Mouse (Mus musculus) gastrocnemius, adult 8-10 months (tissue): ENCODE data around the gene Dtx4. TPM values are rescaled to one million over a fixed set of nuclear protein-coding genes. Genes with fewer than 3 reads are reported as not detected.

ENCODE experiments used
- DNase-seq, 2 experiments: peaks; one replicate each; pipeline ENCODE4 v3.0.0; 2022; ENCODE audit warnings: low spot score in 2 of 2
- total RNA-seq, 4 experiments: library from RNA; stranded (reverse); gene quantifications; 2 replicates each; pipeline ENCODE4 v1.2.4; 2022

The Dtx4 gene
- total RNA-seq, 4 experiments from 2014 or later = 2.1 to 2.6 (median 2.4) TPM

DNA sequence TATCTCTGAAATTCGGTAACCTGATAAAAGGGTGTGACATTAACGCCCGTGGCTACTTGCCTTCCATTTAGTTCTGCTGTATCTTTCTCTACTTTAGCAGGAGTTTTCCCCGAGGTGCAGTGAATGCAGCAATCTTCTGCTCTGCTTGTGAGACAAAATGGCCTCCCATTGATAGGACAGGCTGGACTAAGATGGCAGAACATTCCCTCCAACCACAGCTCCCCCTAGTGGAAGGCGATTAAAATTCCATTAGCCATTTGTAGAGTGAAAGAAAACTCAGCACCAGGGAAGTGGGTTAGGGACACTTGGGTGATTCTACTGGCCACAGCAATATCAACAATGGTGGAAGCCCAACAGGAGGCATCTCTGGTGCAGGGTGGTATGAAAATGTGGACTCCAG, 33.8 kb downstream of the Dtx4 start:
- no peak for DNase-seq

DNA sequence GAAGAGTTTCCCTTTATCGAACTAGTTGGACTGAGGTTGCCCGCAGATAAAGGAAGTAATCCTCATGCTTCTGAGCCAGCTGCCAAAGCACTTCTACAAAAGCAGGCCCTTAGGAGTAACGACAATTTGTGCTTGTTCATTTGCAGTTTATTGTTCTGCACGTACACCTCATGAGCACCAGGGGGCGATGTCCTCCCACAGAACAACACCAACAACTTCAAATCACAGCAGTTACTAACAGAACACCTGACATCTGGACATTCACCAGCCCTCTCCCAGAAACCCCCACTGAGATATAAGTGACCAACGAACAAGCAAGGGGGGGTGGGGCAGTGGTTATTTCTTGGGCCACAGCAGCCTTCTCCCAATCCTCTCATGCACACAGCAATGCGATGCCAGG, 35.0 kb downstream of the Dtx4 start:
- DNase-seq = peak; percentile 36 to 45

DNA sequence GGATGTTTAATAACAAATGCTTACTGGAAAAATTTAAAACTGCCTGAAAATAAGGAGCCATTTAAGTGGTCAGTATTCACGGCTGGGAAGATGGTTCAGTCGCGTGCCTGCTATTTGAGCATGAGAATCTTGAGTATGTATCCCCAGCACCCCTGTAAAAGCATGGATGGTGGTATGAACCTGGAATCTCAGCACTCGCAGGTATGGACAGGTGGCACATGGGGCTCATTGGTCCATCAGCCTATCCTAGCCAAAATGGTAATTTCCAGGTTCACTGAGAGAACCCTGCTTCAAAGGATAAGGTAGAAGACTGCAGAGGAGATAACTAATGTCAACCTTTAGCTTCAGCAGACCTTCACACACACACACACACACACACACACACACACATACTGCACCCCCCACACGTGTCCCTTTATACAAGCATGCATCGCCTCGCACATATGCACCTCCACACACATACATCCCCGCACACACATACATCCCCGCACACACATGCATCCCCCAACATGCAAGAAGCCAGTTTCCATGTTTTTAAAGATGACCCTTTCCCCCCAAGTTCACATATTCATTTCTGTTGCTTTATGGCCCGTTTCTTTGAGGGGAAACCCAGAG, 35.6 kb downstream of the Dtx4 start:
- DNase-seq = no peak

DNA sequence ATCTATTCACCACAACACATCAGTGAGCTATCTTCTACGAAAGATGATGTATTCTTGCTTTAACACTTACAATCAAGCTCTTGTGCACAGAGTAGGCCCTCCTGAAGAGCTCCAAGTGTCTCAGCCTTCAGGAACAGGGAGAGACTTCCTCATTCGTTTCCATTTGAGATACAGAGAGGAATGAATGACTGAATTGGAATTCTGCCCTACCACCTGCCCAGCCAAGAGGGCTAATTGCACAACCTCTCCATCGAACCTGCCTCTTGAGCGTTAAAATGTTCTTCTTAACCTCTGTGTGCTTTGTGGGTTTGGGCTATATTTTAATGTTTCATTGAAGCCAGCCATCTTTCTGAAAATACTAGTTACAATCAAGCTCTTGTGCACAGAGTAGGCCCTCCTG, 36.6 kb downstream of the Dtx4 start:
- DNase-seq = no peak

DNA sequence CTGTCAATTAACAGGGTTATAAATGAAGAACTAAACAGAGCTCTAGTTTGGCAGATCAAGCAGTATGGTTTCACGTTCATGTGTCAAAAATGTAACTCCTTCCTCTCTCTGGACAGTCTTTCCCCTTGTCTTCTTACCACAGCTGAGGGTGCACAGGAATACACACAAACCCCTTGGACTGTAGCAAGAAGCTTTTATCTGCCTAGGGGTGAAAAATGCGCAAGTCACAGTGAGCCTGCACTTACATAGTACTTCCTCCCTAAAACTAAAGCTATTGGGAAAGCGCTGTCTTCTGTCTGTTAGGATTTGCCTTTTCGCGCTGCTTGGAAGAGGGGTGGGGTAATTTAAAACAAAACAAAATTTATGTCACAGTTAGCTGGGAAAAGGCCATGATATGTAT, 37.1 kb downstream of the Dtx4 start:
- no peak for DNase-seq

DNA sequence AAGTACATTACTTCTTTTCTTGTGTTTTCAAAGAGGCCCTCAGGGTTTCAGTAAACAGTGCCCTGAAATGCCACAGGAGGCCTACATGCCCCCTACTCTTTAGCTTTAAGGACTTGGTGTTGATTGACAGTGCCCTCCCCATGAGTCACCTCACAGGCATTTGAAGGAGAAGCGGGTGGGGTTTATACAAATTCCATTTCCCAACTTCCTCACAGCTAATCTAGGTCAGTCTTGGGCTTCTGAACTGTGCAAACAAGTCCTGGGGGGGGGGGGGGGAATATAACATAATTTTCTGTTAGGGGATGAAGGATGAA, 37.6 kb downstream of the Dtx4 start:
- no peak for DNase-seq

DNA sequence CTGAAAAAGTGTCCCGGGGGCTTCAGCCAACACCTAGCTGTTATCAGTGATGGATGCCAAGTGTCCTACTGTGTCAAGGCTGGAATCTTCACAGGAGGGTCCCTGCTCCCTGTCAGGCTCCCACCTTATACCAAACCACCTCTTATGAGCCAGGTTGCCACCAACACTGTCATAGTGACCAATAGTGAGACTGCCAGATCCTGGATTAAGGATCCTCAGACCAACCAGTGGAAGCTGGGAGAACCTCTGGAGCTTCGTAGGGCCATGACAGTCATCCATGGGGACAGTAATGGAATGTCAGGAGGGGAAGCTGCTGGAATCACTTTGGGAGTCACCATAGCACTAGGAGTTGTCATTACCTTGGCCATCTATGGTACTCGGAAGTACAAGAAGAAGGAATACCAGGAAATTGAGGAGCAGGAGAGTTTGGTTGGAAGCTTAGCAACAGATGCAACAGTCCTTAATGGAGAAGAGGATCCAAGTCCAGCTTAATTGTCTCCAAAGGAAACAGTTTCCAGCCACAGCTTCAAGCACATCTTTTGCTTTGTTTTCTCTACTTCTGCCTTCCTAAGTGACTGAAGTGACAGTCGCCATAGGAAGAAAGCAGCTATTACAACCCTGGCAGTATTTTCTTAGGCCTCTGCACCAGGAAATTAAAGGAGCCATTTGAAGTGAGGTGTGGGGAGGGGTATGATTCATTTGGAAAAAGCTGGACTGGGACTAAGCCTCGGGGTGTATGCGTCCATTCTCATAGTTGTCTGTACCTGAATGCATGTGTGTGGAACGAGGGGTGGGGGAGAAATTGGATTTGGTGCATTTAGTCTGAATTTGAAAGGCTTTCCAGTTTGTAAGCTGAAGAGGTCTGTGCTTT, 38.2 kb downstream of the Dtx4 start:
- DNase-seq = no peak

DNA sequence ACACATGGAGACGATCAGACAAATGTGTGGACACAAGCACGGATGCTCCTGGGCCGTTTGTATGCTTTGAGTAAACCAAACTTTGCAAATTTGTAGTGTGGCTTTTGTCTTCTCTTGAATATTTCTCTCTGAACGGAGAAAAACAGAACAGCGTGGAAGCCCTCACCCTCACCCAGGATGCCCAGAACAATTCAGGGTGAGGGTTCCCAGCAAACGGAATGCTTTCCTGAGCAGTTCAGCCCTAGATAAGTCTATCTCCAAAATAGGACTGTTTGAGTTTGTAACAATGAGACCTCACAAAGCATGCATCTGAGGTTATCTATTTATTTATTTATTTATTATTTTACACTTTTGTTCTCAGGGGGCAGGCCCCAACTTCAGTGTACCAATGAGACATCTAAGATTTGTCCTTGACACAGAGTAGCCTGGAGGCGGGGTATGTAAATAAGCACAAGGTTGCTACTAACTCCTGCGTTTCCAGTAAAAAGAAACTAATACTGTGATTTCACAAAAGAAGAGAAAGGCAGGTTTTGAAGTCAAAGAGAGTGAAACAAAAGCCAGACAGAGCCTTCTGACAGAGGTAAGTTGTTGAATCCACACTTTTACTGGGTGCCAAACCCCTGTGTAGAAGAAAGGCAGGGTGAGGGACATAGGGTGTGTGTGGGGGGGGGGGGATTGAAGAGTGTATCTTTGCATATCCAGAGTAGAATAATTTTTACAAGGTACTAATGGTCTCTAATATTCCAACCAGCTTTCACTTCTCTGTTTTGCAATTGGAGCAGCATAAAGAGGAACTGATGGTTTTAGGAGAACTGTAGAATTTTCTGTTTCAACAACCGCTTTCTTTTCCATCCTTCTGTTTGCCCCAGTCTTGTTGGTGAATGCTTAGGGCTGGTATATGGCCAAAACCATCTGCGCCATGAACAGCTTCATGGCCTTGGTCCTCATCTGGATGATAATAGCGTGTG, 40.7 kb downstream of the Dtx4 start, which contains the start of gene Mpeg1:
Gene Mpeg1, plus strand, starts transcription at position 498 of the 968 bp plus-strand sequence.
- DNase-seq = no peak

DNA sequence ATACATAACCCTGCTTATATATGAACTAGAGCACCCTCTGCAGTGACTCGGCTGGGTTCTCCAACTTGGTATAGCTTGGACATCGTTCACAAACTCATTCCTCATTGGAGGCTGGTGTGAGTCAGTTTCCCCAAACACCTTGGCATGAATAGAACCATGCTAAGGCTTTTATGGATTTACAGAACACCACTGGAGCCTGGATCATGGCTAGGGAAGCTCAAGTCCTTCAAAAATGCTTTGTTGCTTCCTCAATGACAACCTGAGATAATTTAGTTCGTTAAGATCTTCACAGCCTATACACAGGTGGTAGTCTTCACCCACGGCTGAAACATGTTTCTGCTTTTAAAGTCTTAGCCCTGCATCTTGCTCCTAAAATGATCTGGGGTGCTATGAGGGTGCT, 41.7 kb downstream of the Dtx4 start:
- DNase-seq = no peak

DNA sequence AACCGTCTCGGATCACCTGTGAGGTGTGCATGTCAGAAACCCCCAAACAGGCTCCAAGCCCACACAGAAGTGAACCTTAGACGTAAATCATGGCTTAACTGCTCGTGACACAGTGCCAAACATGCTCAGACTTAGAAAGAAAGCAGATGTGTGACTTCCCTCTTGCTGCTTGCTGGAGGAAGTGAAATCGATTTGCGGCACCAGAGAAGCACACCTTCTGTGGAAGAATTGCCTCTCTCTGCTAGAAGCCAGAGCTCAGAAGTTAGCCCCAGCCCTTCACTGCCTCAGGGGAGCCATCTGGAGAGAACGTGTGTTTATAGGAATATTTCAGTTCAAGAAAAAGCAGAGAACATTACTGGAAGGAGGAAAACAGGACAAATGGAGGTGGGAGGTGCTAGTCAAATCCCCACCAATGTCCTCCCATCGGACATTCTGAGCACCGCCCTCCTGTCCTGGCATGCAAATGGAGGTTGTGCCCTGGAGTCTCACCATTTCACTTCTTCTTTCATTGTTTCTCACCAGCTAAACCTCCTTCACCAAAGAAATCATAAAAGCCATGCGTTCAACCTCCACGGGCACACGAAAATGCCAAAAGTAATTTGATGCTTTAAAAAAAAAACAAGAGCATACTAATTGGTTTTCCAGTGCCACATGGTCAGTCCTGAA, 43.7 kb downstream of the Dtx4 start:
- DNase-seq = no peak

DNA sequence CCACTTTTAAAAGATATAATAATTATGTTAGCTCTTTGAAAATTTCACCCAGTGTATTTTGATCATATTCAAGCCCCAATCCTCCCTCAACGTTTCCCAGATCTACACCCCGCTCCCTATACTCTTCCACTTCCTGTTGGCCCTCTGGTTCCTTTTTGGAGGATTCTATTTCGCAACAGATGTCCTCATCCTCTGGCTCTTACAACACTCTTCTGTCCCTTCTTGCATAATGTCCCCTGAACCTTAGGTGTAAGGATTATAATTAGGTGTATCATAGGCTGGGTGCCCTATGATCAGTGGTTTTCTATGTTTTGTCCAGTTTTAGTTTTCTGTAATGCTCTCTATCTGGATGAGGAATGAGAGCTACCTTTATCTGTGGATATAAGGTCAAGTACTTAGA, 56.2 kb downstream of the Dtx4 start:
- no peak for DNase-seq

DNA sequence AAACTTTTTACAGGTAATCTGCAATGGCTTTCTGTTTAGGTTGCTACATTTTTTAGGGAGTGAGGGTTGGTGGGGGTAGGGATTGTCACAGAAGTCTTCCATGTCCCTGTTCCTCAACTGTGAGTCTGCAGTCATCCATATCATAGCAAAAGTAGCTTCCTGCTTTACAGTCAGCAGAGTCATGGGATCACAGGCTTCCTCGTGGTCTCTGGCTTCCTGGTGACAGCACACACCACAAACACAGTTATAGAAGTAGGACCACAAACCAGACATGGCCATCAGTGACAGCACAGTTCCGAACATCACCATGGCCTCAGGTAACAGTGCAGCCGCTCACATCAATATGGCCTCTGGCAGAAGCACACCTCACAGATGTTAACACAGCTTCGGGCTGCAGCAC, 58.7 kb downstream of the Dtx4 start:
- no peak for DNase-seq

DNA sequence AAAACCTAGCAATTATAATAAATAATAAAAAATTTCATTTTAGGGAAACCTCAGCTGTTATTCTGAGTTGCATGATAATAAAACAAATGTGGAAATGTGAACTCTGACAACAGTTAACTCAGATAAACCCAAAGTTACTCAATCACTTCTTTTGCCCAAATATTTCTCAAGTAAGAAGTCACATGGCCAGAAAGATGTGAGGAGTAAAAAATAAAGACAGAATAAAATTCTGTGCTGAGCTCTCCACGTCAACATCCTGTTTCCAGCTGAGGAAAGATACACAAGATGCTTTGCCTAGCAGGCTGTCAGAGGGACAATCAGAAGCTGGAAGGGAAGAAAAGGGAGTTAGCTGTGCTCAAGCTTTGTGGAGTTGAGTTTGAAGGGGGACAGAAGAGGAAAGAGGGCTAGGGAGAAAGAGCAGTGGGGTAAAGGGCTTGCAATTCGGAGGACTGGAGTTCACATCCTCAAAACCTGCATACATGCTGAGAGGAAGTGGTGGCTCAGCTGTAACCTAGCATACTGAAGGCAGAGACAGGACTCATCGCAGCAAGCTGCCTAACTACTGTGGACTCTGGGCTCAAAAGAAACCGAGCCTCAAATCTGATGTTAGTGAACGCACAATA, 61.0 kb downstream of the Dtx4 start:
- DNase-seq = no peak

DNA sequence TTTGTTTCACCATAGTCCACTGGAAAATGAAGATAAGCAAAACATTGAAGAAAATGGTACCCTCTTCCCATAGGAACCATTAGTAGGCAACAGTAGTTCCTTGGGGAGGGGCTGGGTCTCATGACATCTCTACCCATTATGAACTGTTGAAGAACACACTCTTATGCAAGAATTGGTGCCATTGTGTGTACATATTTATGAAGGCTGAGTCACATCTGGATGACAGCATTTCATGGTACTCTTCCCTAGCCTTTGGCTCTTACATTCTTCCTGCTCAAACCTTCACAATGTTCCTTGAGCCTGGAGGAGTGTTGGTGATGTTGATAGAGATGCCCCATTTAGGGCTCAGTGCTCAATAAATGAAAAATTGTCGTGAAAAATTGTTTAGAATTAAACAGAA, 61.7 kb downstream of the Dtx4 start:
- no peak for DNase-seq

DNA sequence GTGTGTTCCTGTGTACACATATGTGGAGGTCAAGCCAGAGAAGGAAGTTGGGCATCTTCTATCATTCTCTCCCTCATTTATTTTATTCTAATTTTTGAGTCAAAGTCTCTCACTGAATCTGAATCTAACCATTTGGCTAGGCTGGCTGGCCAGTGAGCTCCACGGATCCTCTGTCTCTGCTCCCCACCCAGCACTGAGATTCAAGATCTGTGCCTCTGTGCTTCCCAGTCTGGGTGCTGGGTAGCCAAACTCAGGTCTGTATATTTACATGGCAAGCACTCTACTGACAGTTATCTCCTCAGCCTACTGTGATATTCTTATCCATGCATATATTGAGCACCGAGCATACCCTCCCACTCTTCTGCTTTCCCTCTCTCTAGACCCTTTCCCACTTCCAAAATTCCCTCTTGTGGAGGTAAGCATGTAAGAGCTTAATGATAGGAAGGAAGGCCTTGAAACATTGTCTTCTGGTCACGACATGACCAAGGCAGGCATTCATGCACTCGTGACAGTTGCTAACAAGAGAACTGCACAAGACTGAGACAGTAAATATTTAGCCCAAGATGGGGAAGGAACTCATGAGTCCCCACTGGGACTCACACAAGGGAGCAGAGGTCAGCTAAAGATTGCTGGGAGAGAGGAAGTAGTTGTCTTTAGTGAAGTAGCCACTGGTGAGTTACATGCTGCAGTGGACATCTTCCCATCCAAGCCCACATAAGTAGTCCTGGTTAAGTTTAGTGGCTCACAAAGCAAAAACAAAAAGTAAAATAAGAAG, 65.3 kb downstream of the Dtx4 start:
- DNase-seq = no peak

DNA sequence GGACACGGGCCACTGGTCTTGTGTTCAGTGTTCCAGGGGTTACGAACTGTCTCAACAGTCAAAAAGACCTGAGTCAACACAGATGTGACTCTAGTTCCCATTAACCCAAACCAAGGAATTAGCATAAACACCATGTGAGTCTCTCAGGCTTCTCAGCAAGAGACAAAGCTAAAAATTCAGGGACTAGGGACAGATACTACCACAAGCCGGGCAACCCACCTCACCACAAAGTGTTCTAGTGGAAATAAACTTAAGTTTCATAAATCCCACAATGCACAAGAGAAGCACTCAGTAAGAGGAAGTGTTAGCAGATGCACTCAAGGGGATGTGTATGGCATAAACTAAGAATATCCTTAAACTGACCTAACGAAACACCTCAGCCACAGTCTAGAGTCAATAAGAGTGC, 66.2 kb downstream of the Dtx4 start:
- no peak for DNase-seq

DNA sequence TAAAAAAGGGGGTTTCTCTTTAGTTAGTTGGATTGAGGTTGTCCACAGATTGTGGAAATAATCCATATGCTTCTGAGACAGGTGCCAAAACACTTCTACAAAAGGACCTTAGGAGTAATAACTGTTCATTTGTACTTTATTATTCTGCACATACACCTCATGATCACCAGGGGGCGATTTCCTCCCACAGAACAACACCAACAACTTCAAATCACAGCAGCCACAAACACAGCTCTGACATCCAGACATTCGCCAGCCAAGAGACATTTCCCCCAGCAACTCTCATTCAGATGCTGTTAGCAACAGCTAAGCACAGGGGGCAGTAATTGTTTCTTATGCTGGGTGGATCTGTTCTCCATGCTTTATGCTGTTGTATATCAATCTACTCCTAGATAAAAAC, 68.2 kb downstream of the Dtx4 start:
- DNase-seq = peak in 1 of 2 experiments; percentile 5

DNA sequence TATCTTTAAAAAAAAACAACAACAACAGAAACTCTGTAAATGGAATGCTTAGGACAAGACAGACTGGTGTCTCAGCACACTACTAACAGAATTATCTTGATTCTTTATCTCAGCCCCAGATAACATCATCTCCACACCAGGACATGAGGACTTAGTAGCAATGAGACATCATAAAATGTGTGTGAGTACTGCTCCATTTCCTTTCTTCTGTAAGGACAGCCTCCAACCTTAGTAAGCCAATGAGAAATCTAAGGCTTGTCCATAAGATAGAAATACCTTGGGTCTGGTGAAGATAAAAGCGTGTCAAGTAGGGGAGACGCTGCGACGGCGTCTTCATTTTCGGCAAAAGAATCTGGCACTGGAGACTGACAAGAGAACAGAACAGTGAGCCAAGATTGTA, 73.6 kb downstream of the Dtx4 start, which contains the start of gene Pfpl:
Gene Pfpl, plus strand, starts transcription at position 301 of the 400 bp plus-strand sequence.
- no peak for DNase-seq

DNA sequence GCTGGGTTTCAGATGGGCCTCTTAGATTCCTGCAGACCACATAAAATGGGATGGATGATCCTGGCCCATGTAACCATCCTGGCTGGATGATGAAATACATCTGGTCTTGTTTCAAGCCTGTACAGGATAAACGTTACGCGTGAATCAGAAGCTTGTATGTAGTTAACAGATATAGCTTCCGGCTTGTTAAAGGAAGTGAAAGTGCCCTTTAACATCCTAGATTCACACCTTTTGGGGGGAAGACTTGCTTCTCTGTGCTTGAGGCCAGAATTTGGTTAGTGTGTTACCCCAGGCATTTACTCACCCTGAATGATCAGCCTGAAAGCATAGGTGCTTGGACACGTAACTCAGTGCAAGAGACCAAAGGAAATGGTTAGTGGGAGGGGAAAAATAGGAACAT, 74.2 kb downstream of the Dtx4 start:
- no peak for DNase-seq

DNA sequence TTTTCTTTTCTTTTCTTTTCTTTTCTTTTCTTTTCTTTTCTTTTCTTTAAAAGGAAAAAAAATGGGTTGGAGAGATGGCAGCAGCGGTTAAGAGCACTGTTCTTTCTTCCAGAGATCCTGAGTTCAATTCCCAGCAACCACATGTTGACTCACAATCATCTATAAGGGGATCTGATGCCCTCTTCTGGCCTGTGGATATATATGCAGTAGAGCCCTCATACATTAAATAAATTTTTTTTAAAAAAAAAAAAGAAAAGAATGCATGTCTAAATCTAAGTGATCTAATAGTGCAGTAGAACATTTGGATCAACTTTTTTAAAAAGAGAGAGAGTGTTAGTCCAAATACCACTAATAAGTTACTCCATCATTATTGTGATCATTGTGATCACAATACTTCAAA, 79.6 kb downstream of the Dtx4 start:
- no peak for DNase-seq
